Mouse (Mus musculus) stomach, embryonic 15.5 days (tissue): ENCODE measurements around the gene Vti1a. TPM values are rescaled to one million over a fixed set of nuclear protein-coding genes. Genes with fewer than 3 reads are reported as not detected.

Experiments
- ATAC-seq: fragments of 200-750 bp; cut with Nextera tagmentation; 2 replicates; pipeline ENCODE4 v1.8.0; 2017; ENCODE audit warnings: low read depth, moderate number of reproducible peaks, moderate TSS enrichment; ENCODE audit not compliant: insufficient read depth, low FRiP score
- H3K27ac ChIP-seq: fragments of 300-500 bp; sonication (generic); 2 replicates; pipeline ENCODE4 v1.5.1; 2015; ENCODE audit warnings: mild to moderate bottlenecking, inconsistent platforms
- H3K27me3 ChIP-seq: fragments of 300-500 bp; sonication (generic); replicated peaks from 2 replicates; pipeline ENCODE4 v1.6.1; 2015; ENCODE audit warnings: inconsistent platforms
- H3K36me3 ChIP-seq: fragments of 300-500 bp; sonication (generic); 2 replicates; pipeline ENCODE4 v1.6.1; 2015; ENCODE audit warnings: inconsistent platforms
- H3K4me1 ChIP-seq: fragments of 300-500 bp; sonication (generic); 2 replicates; pipeline ENCODE4 v1.6.1; 2015; ENCODE audit warnings: inconsistent platforms
- H3K4me2 ChIP-seq: fragments of 300-500 bp; sonication (generic); 2 replicates; pipeline ENCODE4 v1.6.1; 2015; ENCODE audit warnings: mild to moderate bottlenecking, inconsistent platforms
- H3K4me3 ChIP-seq: fragments of 300-500 bp; sonication (generic); replicated peaks from 2 replicates; pipeline ENCODE4 v1.5.1; 2015; ENCODE audit warnings: inconsistent platforms
- H3K9ac ChIP-seq: fragments of 300-500 bp; sonication (generic); 2 replicates; pipeline ENCODE4 v1.6.1; 2015; ENCODE audit warnings: inconsistent platforms
- H3K9me3 ChIP-seq: fragments of 300-500 bp; sonication (generic); 2 replicates; pipeline ENCODE4 v1.6.1; 2016; ENCODE audit warnings: inconsistent platforms
- WGBS: fragments of 180-500 bp; shearing (Covaris S2); methylation state at CpG from one replicate; pipeline ENCODE4 v1.1.7; 2015; 5-methylcytosine and 5-hydroxymethylcytosine counted together
- polyA plus RNA-seq: library from polyadenylated mRNA; unstranded; fragments of >200 nt; fragmentation: Nextera tagmentation; extraction: Ambion mirVana; gene quantifications from 2 replicates; pipeline ENCODE4 v1.2.1, GENCODE M21; 2015

Vti1a gene
- polyA plus RNA-seq, 1 experiment from 2014 or later, result 23.5 TPM

- Histone ChIP-seq H3K9ac (no peak overlapping the region), H3K36me3 (no peaks in the 10 kb centered on the region), H3K4me2 (no peak overlapping the region), H3K27ac (no peak overlapping the region), H3K27me3 (no peaks in the 10 kb centered on the region), H3K9me3 (no peaks in the 10 kb centered on the region), H3K4me1 (peaks cover 18% of the 10 kb centered on the region), H3K4me3 (no peak overlapping the region)
- 71% methylated on average over 18 of the region's 18 CpGs for WGBS
- ATAC-seq, result no peak
These were observed 306.7 kb downstream of the Vti1a start for GRCm38 (mm10) chr19:55622821-55623220.

GRCm38 (mm10) chr19:55623605-55624004 lies 307.5 kb downstream of the Vti1a start:
- Histone ChIP-seq H3K27ac (no peak overlapping the region), H3K4me3 (no peak overlapping the region), H3K4me2 (no peak overlapping the region), H3K36me3 (no peaks in the 10 kb centered on the region), H3K9ac (no peak overlapping the region), H3K4me1 (peaks cover 18% of the 10 kb centered on the region), H3K27me3 (no peaks in the 10 kb centered on the region), H3K9me3 (no peaks in the 10 kb centered on the region)
- ATAC-seq, result no peak
- 74% methylated on average over 13 of the region's 13 CpGs for WGBS

GRCm38 (mm10) chr19:55626483-55626882 lies 310.4 kb downstream of the Vti1a start:
- Histone ChIP-seq H3K9me3 (no peaks in the 10 kb centered on the region), H3K36me3 (no peaks in the 10 kb centered on the region), H3K27me3 (no peaks in the 10 kb centered on the region), H3K4me2 (no peak overlapping the region), H3K4me1 (0 out of 2 replicates have a peak, but pooled peaks cover 3% of the 10 kb centered on the region), H3K9ac (no peak overlapping the region), H3K4me3 (no peak overlapping the region), H3K27ac (no peak overlapping the region)
- WGBS, result 76% methylated on average over 16 of the region's 16 CpGs
- no peak for ATAC-seq

GRCm38 (mm10) chr19:55626952-55627351 lies 310.9 kb downstream of the Vti1a start:
- H3K4me3 ChIP-seq, result no peak overlapping the region
- H3K27ac ChIP-seq, result no peak overlapping the region
- no peaks in the 10 kb centered on the region for H3K9me3 ChIP-seq
- no peak overlapping the region for H3K4me2 ChIP-seq
- no peak overlapping the region for H3K9ac ChIP-seq
- no peaks in the 10 kb centered on the region for H3K27me3 ChIP-seq
- no peaks in the 10 kb centered on the region for H3K36me3 ChIP-seq
- H3K4me1 ChIP-seq, result 0 out of 2 replicates have a peak, but pooled peaks cover 2% of the 10 kb centered on the region
- no peak for ATAC-seq
- 82% methylated on average over 12 of the region's 12 CpGs for WGBS

GRCm38 (mm10) chr19:55635488-55635887 lies 319.4 kb downstream of the Vti1a start:
- no peak overlapping the region for H3K27ac ChIP-seq
- H3K27me3 ChIP-seq, result no peaks in the 10 kb centered on the region
- 62% methylated on average over 15 of the region's 15 CpGs for WGBS
- no peak overlapping the region for H3K4me3 ChIP-seq
- 0 out of 2 replicates have a peak, but pooled peaks cover 4% of the 10 kb centered on the region for H3K4me1 ChIP-seq
- no peaks in the 10 kb centered on the region for H3K9me3 ChIP-seq
- H3K36me3 ChIP-seq, result no peaks in the 10 kb centered on the region
- H3K4me2 ChIP-seq, result no peak overlapping the region
- ATAC-seq, result no peak
- H3K9ac ChIP-seq, result no peak overlapping the region

- Histone ChIP-seq H3K4me3 (no peak overlapping the region), H3K4me1 (no peaks in the 10 kb centered on the region), H3K9me3 (no peaks in the 10 kb centered on the region), H3K27ac (no peak overlapping the region), H3K4me2 (no peak overlapping the region), H3K27me3 (no peaks in the 10 kb centered on the region), H3K36me3 (no peaks in the 10 kb centered on the region), H3K9ac (no peak overlapping the region)
- 83% methylated on average over 6 of the region's 6 CpGs for WGBS
- no peak for ATAC-seq
These were observed 324.2 kb downstream of the Vti1a start for GRCm38 (mm10) chr19:55640251-55640650.

- 77% methylated on average over 2 of the region's 2 CpGs for WGBS
- Histone ChIP-seq H3K27ac (no peak overlapping the region), H3K4me3 (no peak overlapping the region), H3K9ac (no peak overlapping the region), H3K9me3 (no peaks in the 10 kb centered on the region), H3K4me1 (no peaks in the 10 kb centered on the region), H3K4me2 (no peak overlapping the region), H3K27me3 (no peaks in the 10 kb centered on the region), H3K36me3 (no peaks in the 10 kb centered on the region)
- no peak for ATAC-seq
These were observed 325.8 kb downstream of the Vti1a start for GRCm38 (mm10) chr19:55641891-55642290.

- WGBS, result 60% methylated on average over 11 of the region's 11 CpGs
- Histone ChIP-seq H3K4me1 (no peaks in the 10 kb centered on the region), H3K27ac (no peak overlapping the region), H3K4me2 (no peak overlapping the region), H3K36me3 (no peaks in the 10 kb centered on the region), H3K9me3 (no peaks in the 10 kb centered on the region), H3K27me3 (no peaks in the 10 kb centered on the region), H3K4me3 (no peak overlapping the region), H3K9ac (no peak overlapping the region)
- no peak for ATAC-seq
These were observed 326.3 kb downstream of the Vti1a start for GRCm38 (mm10) chr19:55642361-55642760.

- H3K36me3 ChIP-seq, result no peaks in the 10 kb centered on the region
- H3K27me3 ChIP-seq, result no peaks in the 10 kb centered on the region
- H3K27ac ChIP-seq, result peak overlapping the region; percentile 62; the same call in 1 of the 2 replicates
- 18% methylated on average over 14 of the region's 14 CpGs for WGBS
- no peaks in the 10 kb centered on the region for H3K4me1 ChIP-seq
- H3K4me3 ChIP-seq, result peak overlapping the region; percentile 42
- no peak overlapping the region for H3K9ac ChIP-seq
- peak overlapping the region; percentile 64 for H3K4me2 ChIP-seq
- ATAC-seq, result peak; percentile 51; the same call in 1 of the 2 replicates
- no peaks in the 10 kb centered on the region for H3K9me3 ChIP-seq
These were observed 327.3 kb downstream of the Vti1a start for GRCm38 (mm10) chr19:55643288-55643901.

- H3K4me1 ChIP-seq, result no peaks in the 10 kb centered on the region
- H3K9ac ChIP-seq, result no peak overlapping the region
- H3K4me2 ChIP-seq, result peak overlapping the region; percentile 64
- 73% methylated on average over 13 of the region's 13 CpGs for WGBS
- no peaks in the 10 kb centered on the region for H3K27me3 ChIP-seq
- no peak overlapping the region for H3K27ac ChIP-seq
- H3K36me3 ChIP-seq, result no peaks in the 10 kb centered on the region
- H3K4me3 ChIP-seq, result peak overlapping the region; percentile 42
- ATAC-seq, result no peak
- H3K9me3 ChIP-seq, result no peaks in the 10 kb centered on the region
These were observed 327.8 kb downstream of the Vti1a start for GRCm38 (mm10) chr19:55643931-55644330.

GRCm38 (mm10) chr19:55649363-55649762 lies 333.3 kb downstream of the Vti1a start:
- no peaks in the 10 kb centered on the region for H3K4me1 ChIP-seq
- 90% methylated on average over 10 of the region's 10 CpGs for WGBS
- H3K4me3 ChIP-seq, result no peak overlapping the region
- no peaks in the 10 kb centered on the region for H3K36me3 ChIP-seq
- no peak overlapping the region for H3K27ac ChIP-seq
- no peak for ATAC-seq
- no peaks in the 10 kb centered on the region for H3K27me3 ChIP-seq
- no peaks in the 10 kb centered on the region for H3K9me3 ChIP-seq
- no peak overlapping the region for H3K9ac ChIP-seq
- H3K4me2 ChIP-seq, result no peak overlapping the region

GRCm38 (mm10) chr19:55651017-55651416 lies 334.9 kb downstream of the Vti1a start:
- 80% methylated on average over 9 of the region's 9 CpGs for WGBS
- Histone ChIP-seq H3K9ac (no peak overlapping the region), H3K4me3 (no peak overlapping the region), H3K4me1 (no peaks in the 10 kb centered on the region), H3K36me3 (no peaks in the 10 kb centered on the region), H3K4me2 (no peak overlapping the region), H3K27ac (no peak overlapping the region), H3K9me3 (no peaks in the 10 kb centered on the region), H3K27me3 (no peaks in the 10 kb centered on the region)
- ATAC-seq, result no peak; the same call in 1 of the 2 replicates
